Mouse (Mus musculus) C2C12 (cell line): Measurements from ENCODE around the gene Pianp.

Source experiments
- CTCF ChIP-seq: IDR thresholded peaks from one replicate; pipeline ENCODE4 v1.5.1; 2011; ENCODE audit not compliant: control insufficient read depth, insufficient read depth, insufficient read length
- FOSL1 ChIP-seq: IDR thresholded peaks from one replicate; pipeline ENCODE4 v1.8.0; 2011; ENCODE audit warnings: mild to moderate bottlenecking, low read length; ENCODE audit not compliant: poor library complexity, insufficient read depth, severe bottlenecking
- MAX ChIP-seq: IDR thresholded peaks from one replicate; pipeline ENCODE4 v1.6.1; 2011; ENCODE audit warnings: mild to moderate bottlenecking, control low read depth
- MYOD1 ChIP-seq: IDR thresholded peaks from one replicate; pipeline ENCODE4 v1.6.1; 2011; ENCODE audit warnings: low read depth; ENCODE audit not compliant: control insufficient read depth, insufficient read length
- MYOG ChIP-seq: IDR thresholded peaks from one replicate; pipeline ENCODE4 v1.6.1; 2011; ENCODE audit not compliant: control insufficient read depth, insufficient read length; ENCODE audit errors: extremely low read depth
- USF1 ChIP-seq: IDR thresholded peaks from one replicate; pipeline ENCODE4 v1.6.1; 2011; ENCODE audit warnings: low read depth, mild to moderate bottlenecking, control low read depth, moderate library complexity

DNA sequence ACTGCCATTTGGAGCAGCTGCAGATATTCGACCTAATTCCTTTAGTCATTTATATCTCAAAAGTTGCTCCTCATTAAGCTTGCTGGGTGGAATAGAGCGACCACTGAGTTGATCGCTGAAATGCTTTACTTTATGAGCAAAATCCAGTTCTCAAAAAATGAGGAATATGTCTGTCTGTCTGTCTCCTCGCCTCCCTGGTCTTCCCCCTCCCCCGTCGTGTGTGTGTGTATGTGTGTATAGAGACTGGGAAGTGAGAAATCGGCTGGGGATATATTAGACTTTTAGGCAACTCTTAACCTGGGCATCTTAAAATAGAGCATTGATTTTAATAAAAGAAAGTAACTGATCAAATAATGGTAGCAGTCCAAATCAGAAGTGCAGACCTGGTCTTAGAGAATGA is 43.7 kb downstream of the Pianp start:
- TF ChIP-seq FOSL1 (no peak), MYOD1 (no peak), MAX (no peak), CTCF (no peak), MYOG (no peak), USF1 (no peak)
